Mouse (Mus musculus) stomach, postnatal 0 days (tissue): Measurements from ENCODE around the gene Tubb4b.

Experiments
- CTCF ChIP-seq: IDR thresholded peaks from 2 replicates; pipeline ENCODE4 v1.5.1; 2016; ENCODE audit warnings: antibody characterized with exemption, low read depth, mild to moderate bottlenecking, moderate library complexity
- EP300 ChIP-seq: optimal IDR thresholded peaks from 2 replicates; pipeline ENCODE3; 2016; ENCODE audit warnings: antibody characterized with exemption

DNA sequence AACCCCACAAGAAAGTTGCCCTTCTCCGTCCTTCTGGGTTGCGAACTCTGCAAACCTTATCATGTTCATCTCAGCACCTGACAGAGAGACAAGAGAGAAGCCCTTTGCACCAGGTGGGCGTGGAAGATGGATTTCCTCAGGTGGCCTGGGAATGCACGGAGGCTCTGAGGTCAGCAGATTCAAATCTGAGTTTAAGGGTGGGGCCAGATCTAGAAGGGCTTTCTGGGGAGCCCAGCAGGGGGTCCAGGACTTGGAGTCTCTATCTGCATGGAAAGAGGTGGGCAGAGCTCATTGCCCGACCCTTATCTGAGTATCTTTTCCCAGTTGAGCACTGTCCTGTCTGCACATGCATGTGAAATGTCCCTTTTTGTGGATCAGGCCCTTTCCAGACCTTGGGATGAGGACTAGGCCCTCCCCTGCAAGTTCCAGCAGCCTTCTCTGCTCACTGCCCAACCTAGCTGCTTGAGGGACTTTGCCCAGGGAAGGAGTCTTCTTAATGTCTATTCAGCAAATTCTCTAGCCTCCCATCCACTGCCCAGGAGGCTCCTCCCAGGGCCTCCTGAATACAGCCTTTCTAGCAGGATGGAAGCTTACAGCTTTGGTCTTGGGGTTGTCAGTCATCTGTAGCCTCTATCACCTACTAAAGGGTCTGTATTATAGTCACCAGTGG lies 10.2 kb upstream of the Tubb4b start:
- TF ChIP-seq CTCF (no peak), EP300 (no peak)
